Mouse (Mus musculus) large intestine, adult 2 months (tissue): ENCODE results near the gene Gm21943. TPM values are rescaled to one million over a fixed set of nuclear protein-coding genes. Genes with fewer than 3 reads are reported as not detected.
"Not testable (repeated sequence)": the region's sequence is repeated elsewhere in the genome, so short reads cannot be mapped to it uniquely, and the experiment has no call there.

Experiments used
- DNase-seq: peaks from one replicate; pipeline ENCODE4 v3.0.0-alpha.2; 2012; ENCODE audit warnings: low read depth, low spot score
- WGBS: fragments of 180-500 bp; shearing (Covaris S2); methylation state at CpG from one replicate; pipeline ENCODE4 v1.1.7; 2018; 5-methylcytosine and 5-hydroxymethylcytosine counted together
- polyA plus RNA-seq: library from polyadenylated mRNA; depleted of rRNA; stranded (reverse); fragments of >200 nt; gene quantifications from 2 replicates; pipeline ENCODE4 v1.2.3, GENCODE M21; 2012; rRNA removed

Gm21943 gene
- not detected in 2 replicates for polyA plus RNA-seq

- not testable (repeated sequence) for DNase-seq
- WGBS: no CpG with 5 or more reads among the region's 4 CpGs
These were observed at the start of gene Gm21943 for GRCm38 (mm10) chrY:57533644-57534043. Gm21943 (minus strand) TSS chrY:57533744.

Other genes with a start within 250 kb of the Gm21943 start
- not detected in 2 replicates for gene Gm28961, start 172.0 kb upstream of the Gm21943 start, polyA plus RNA-seq